Mouse (Mus musculus) liver, embryonic 11.5 days (tissue): ENCODE data around the gene Rapgef3. TPM values are rescaled to one million over a fixed set of nuclear protein-coding genes. Genes with fewer than 3 reads are reported as not detected.
A peak's percentile ranks its signal among the peaks of the same experiment; 100 is the strongest.

Source experiments
- ATAC-seq: fragments of 200-750 bp; cut with Nextera tagmentation; replicated peaks from 2 replicates; pipeline ENCODE4 v1.8.0; 2017; ENCODE audit warnings: moderate number of reproducible peaks, mild to moderate bottlenecking, moderate TSS enrichment, moderate library complexity; ENCODE audit not compliant: low FRiP score
- DNase-seq: peaks from one replicate; pipeline ENCODE4 v3.0.0-alpha.2; 2017; ENCODE audit warnings: low spot score
- H3K27ac ChIP-seq: fragments of 300-500 bp; sonication (generic); 2 replicates; pipeline ENCODE4 v1.5.1; 2014; ENCODE audit warnings: mild to moderate bottlenecking, low read depth, low read length, control low read depth
- H3K27me3 ChIP-seq: fragments of 300-500 bp; sonication (generic); replicated peaks from 2 replicates; pipeline ENCODE4 v1.6.1; 2014; ENCODE audit warnings: low read length, mixed read lengths; ENCODE audit not compliant: control insufficient read depth, insufficient read depth
- H3K36me3 ChIP-seq: fragments of 300-500 bp; sonication (generic); 2 replicates; pipeline ENCODE4 v1.6.1; 2014; ENCODE audit warnings: mild to moderate bottlenecking, low read length, moderate library complexity, mixed read lengths; ENCODE audit not compliant: control insufficient read depth, insufficient read depth
- H3K4me1 ChIP-seq: fragments of 300-500 bp; sonication (generic); replicated peaks from 2 replicates; pipeline ENCODE4 v1.6.1; 2014; ENCODE audit warnings: low read length, mixed read lengths; ENCODE audit not compliant: control insufficient read depth, insufficient read depth
- H3K4me2 ChIP-seq: fragments of 300-500 bp; sonication (generic); 2 replicates; pipeline ENCODE4 v1.6.1; 2014; ENCODE audit warnings: mild to moderate bottlenecking, control low read depth, moderate library complexity
- H3K4me3 ChIP-seq: fragments of 300-500 bp; sonication (generic); 2 replicates; pipeline ENCODE4 v1.5.1; 2014; ENCODE audit warnings: low read depth, low read length, control low read depth
- H3K9ac ChIP-seq: fragments of 300-500 bp; sonication (generic); 2 replicates; pipeline ENCODE4 v1.6.1; 2014; ENCODE audit warnings: low read depth, low read length, control low read depth
- H3K9me3 ChIP-seq: fragments of 300-500 bp; sonication (generic); 2 replicates; pipeline ENCODE4 v1.6.1; 2016; ENCODE audit warnings: low read length, inconsistent platforms, mixed read lengths; ENCODE audit not compliant: control insufficient read depth
- WGBS: fragments of 180-500 bp; shearing (Covaris S2); extraction: QIAGEN DNeasy Blood & Tissue Kit; methylation state at CpG from one replicate; pipeline ENCODE4 v1.1.7; 2014; 5-methylcytosine and 5-hydroxymethylcytosine counted together
- polyA plus RNA-seq: library from polyadenylated mRNA; unstranded; fragments of >200 nt; fragmentation: Nextera tagmentation; extraction: Ambion mirVana; gene quantifications from 2 replicates; pipeline ENCODE4 v1.2.1, GENCODE M21; 2014

The Rapgef3 gene
- polyA plus RNA-seq, 1 experiment from 2014 or later, result 4.1 TPM

DNA sequence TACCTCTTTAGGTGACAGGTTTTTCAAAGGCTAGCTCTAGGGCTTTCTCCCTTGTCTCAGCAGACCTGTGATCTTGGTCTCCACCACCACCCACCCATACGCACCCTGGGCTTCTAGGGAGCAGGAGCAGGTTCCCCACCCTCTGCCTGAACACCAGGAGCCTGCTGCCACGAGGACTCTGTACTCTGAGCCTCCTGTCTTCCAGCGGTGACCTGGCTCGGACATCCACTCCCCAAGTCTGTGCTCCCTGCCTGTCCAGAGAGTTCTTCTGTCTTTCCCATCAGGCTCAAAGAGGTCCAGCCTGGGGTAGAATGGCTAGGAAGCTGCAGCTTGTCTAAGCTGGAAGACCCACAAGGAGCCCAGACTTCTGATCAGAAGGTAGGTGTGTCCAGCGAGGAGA, 24.6 kb downstream of the Rapgef3 start:
- DNase-seq (no peak), ATAC-seq (no peak)
- WGBS, result 74% methylated on average over 5 of the region's 5 CpGs
- Histone ChIP-seq H3K9ac (no peak overlapping the region), H3K27ac (no peak overlapping the region), H3K4me3 (no peak overlapping the region), H3K9me3 (no peaks in the 10 kb centered on the region), H3K36me3 (no peaks in the 10 kb centered on the region), H3K4me2 (no peak overlapping the region), H3K4me1 (peaks cover 14% of the 10 kb centered on the region), H3K27me3 (no peaks in the 10 kb centered on the region)

DNA sequence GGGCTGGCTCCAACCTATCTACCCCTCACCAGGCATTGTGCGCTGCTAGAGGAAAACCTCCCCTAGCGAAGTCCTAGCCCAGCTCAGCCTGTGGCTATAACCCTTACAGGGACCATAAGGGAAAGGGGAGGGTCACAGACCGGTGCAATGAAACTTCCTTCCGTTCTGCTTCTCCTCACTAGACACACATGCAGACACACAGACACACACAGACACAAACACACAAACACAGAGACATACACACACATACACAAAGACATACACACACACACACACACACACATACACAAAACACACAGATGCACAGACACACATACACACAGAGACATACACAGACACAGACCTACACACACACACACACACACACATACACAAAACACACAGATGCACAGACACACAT, 25.2 kb downstream of the Rapgef3 start:
- Histone ChIP-seq H3K9ac (no peak overlapping the region), H3K27me3 (no peaks in the 10 kb centered on the region), H3K27ac (no peak overlapping the region), H3K4me3 (no peak overlapping the region), H3K4me2 (no peak overlapping the region), H3K36me3 (no peaks in the 10 kb centered on the region), H3K4me1 (peaks cover 10% of the 10 kb centered on the region), H3K9me3 (no peaks in the 10 kb centered on the region)
- 44% methylated on average over 4 of the region's 4 CpGs for WGBS
- no peak for DNase-seq
- no peak for ATAC-seq

DNA sequence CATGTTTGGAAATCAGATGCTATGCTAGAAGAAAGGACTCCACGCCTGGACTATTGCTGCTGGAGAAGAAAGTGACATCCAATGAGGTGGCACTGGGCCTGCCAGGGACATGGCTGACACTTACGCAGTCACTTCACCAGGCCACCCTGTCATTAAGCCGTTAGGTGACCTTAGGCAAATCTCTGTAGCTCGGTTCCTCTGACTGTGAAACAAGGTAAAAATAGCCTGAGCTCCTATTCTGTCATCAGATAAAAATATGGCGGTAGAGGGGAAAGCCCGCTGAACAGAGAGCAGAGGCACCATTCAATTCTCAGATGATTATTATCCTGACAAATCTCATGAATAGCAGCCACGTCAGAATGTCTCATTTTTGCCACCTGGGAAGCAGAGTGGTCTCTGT, 25.7 kb downstream of the Rapgef3 start:
- DNase-seq (no peak), ATAC-seq (no peak)
- Histone ChIP-seq H3K27ac (no peak overlapping the region), H3K9me3 (no peaks in the 10 kb centered on the region), H3K4me2 (no peak overlapping the region), H3K4me1 (peaks cover 10% of the 10 kb centered on the region), H3K27me3 (no peaks in the 10 kb centered on the region), H3K36me3 (no peaks in the 10 kb centered on the region), H3K9ac (no peak overlapping the region), H3K4me3 (no peak overlapping the region)
- WGBS, result 54% methylated on average over 7 of the region's 7 CpGs

DNA sequence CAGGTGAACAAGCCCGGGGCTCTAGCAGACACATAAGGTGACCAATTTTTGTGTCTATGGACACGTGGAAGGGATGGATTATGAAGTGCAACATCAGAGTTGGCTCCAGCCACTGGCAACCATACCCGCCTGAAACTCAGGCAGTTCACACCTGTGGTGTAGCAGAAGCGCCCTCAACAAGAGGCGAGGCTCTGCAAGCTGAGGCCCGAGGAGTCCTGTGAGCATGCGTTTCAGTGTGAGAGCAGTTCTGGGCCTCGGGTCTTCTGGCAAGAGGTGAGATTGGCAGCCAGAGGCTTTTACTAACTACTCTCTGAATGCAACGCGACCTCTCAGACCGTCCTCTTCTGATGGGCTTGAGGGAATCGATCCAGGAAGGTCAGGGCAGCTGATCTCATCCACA, 26.1 kb downstream of the Rapgef3 start:
- no peak overlapping the region for H3K4me2 ChIP-seq
- no peak overlapping the region for H3K9ac ChIP-seq
- no peak for ATAC-seq
- peaks cover 9% of the 10 kb centered on the region for H3K4me1 ChIP-seq
- no peak overlapping the region for H3K27ac ChIP-seq
- no peaks in the 10 kb centered on the region for H3K36me3 ChIP-seq
- H3K4me3 ChIP-seq, result no peak overlapping the region
- no peaks in the 10 kb centered on the region for H3K27me3 ChIP-seq
- WGBS, result 83% methylated on average over 12 of the region's 12 CpGs
- no peaks in the 10 kb centered on the region for H3K9me3 ChIP-seq
- no peak for DNase-seq

DNA sequence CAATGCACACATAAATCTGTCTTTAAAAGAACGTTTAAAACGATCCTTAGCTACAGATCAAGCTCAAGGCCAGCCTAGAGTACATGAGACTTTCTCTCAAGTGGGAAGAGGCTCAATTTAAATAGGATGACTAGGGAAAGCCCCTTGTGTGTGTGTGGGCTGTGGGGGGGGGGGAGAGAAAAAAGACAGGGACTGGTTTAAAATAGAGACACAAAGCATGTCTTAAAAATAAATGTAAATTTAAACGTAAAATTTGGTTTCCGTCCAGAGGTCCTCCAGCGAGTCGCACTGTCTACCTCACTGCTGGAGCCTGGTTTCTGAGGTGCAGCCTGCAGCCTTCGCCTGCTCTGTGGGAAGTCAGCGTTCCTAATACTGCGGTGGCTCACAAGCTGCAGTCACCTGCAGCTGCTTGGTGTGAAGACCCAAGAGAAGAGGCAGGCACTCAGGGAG, 27.5 kb downstream of the Rapgef3 start:
- no peaks in the 10 kb centered on the region for H3K36me3 ChIP-seq
- H3K4me3 ChIP-seq, result no peak overlapping the region
- H3K4me2 ChIP-seq, result no peak overlapping the region
- WGBS, result 88% methylated on average over 9 of the region's 9 CpGs
- H3K9me3 ChIP-seq, result no peaks in the 10 kb centered on the region
- H3K27me3 ChIP-seq, result no peaks in the 10 kb centered on the region
- DNase-seq (no peak), ATAC-seq (no peak)
- H3K27ac ChIP-seq, result no peak overlapping the region
- no peak overlapping the region for H3K9ac ChIP-seq
- H3K4me1 ChIP-seq, result peaks cover 3% of the 10 kb centered on the region

DNA sequence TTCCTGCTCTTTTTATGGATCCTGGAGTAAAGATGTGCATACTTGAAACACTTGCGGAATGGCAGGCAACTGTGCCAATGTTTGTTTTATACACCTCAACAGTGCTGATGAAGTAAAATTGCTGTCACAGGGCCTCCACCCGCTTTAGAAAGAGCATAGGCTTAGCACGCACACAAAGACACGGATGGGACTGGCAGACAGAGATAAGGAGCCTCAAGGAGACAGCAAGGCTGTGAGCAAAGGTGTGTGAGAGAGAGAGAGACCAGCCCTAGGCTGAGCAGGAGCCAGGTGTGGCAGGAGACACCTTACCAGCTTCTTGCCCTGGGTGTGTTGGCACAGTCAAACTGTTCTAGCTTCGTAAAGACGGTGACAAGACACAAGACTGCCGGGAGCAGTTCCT, 28.8 kb downstream of the Rapgef3 start:
- Histone ChIP-seq H3K36me3 (no peaks in the 10 kb centered on the region), H3K9ac (no peak overlapping the region), H3K4me1 (no peaks in the 10 kb centered on the region; the same call in 1 of the 2 replicates), H3K27me3 (no peaks in the 10 kb centered on the region), H3K9me3 (no peaks in the 10 kb centered on the region), H3K27ac (no peak overlapping the region), H3K4me2 (no peak overlapping the region), H3K4me3 (no peak overlapping the region)
- no peak for DNase-seq
- 83% methylated on average over 7 of the region's 7 CpGs for WGBS
- ATAC-seq, result peak; percentile 93

DNA sequence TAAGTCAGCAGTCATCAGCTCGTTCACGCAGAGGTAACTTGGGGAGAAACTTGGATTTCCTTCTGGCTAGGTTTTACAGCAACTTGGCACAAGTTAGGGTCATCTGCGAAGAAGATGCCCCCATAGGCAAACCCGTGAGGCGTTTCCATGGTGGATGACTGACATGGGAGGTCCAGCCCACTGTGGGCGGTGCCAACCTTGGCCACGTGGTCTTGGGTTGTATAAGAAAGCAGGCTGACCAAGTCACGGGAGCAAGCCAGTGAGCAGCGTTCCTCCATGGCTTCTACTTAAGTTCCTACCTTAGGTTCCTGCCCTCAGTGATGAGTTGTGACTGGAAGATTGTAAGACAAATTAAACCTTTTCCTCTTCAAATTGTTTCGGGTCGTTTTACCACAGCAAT, 35.8 kb downstream of the Rapgef3 start:
- WGBS, result 86% methylated on average over 11 of the region's 11 CpGs

DNA sequence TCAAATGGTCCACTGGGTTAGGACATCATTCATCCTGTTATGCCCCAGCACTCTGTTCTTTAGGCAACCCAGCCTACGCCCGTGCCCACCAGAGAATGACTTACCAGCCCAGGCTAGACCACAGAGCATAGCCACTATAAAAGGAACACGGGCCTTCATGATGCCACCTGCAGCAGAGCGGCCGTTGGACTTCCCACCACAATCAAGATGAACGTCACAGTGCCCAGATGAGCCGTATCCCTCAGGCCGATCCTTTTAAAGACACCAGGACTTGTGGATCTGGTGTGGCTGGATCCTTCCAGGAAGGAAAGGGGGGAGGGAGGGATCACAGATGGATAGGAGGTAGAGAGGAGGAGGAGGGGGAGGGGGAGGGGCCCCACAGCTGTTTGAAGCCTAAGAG, 36.7 kb downstream of the Rapgef3 start, which contains the start of gene Endou:
Gene Endou (minus strand): TSS at position 229 of the 400 bp plus-strand sequence.
- H3K4me1 ChIP-seq, result no peaks in the 10 kb centered on the region
- no peak within 1 kb of the TSS for H3K9ac ChIP-seq
- no peaks in the 10 kb centered on the region for H3K9me3 ChIP-seq
- WGBS, result 85% methylated on average over 8 of the region's 8 CpGs
- DNase-seq, result no peak
- no peak within 1 kb of the TSS for H3K4me3 ChIP-seq
- H3K27ac ChIP-seq, result no peak within 1 kb of the TSS
- no peak within 1 kb of the TSS for H3K4me2 ChIP-seq
- no peak for ATAC-seq
- H3K27me3 ChIP-seq, result no peaks in the 10 kb centered on the region
- H3K36me3 ChIP-seq, result no peaks in the 10 kb centered on the region

More for the DNA sequence above, 35.8 kb downstream of the Rapgef3 start:
- Histone ChIP-seq H3K9ac (no peak overlapping the region), H3K4me1 (no peaks in the 10 kb centered on the region), H3K4me3 (no peak overlapping the region), H3K4me2 (no peak overlapping the region), H3K9me3 (no peaks in the 10 kb centered on the region), H3K36me3 (no peaks in the 10 kb centered on the region), H3K27me3 (no peaks in the 10 kb centered on the region), H3K27ac (no peak overlapping the region)
- ATAC-seq (no peak), DNase-seq (no peak)

DNA sequence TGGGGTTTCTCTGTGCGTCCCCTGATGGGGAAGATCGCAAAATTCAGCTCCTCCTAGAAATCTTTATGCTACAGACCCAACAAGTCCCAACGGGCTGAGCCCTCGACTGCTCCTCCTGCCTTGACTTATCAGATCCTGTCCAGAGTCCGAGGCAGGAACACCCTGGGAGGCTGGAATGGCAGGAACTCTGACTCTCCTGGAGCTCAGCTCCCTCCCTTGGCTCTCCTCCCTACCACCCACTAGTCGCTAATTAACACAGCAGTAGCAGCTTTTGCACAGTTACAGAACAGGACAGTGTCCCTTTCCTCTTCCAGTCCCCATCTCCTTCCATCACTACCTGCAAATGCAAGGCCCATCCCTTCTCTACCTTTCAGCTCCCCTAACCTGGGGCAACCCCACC, 37.4 kb downstream of the Rapgef3 start:
- WGBS, result 48% methylated on average over 6 of the region's 6 CpGs
- Histone ChIP-seq H3K4me3 (no peak overlapping the region), H3K4me1 (no peaks in the 10 kb centered on the region), H3K27me3 (no peaks in the 10 kb centered on the region), H3K9me3 (no peaks in the 10 kb centered on the region), H3K9ac (no peak overlapping the region), H3K27ac (no peak overlapping the region), H3K36me3 (no peaks in the 10 kb centered on the region), H3K4me2 (no peak overlapping the region)
- DNase-seq (no peak), ATAC-seq (no peak)
